Mouse (Mus musculus) bone marrow macrophage, adult 2 months (primary cell): ENCODE measurements around the gene Gm35549.

Experiments
- CTCF ChIP-seq: IDR thresholded peaks from 2 replicates; pipeline ENCODE4 v1.5.1; 2012; ENCODE audit warnings: low read depth, mild to moderate bottlenecking, low read length, moderate library complexity
- POLR2A ChIP-seq: IDR thresholded peaks from 2 replicates; pipeline ENCODE4 v1.6.1; 2012; ENCODE audit warnings: mild to moderate bottlenecking, low read depth, low read length, borderline replicate concordance

DNA sequence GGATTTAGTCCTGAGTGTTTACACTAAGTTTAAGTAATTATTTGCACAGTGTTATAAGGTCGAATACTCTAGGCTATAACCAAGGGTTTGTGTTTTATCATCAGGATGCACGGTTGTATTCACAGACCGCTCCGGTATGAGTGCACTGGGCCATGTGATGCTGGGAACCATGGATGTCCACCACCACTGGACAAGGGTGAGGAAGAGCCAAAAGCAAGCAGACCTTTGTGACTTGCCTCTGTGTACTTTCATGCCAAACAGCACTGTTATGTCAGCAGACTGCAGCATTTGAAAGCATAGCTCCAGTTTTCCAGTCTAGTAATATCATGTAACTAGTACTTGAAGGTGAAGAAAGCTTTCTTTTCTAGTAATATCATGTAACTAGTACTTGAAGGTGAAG, 17.1 kb downstream of the Gm35549 start:
- TF ChIP-seq CTCF: no peak
- no peak for TF ChIP-seq POLR2A
